Mouse (Mus musculus) C2C12 (cell line): ENCODE measurements around the gene Kifap3. TPM values are rescaled to one million over a fixed set of nuclear protein-coding genes. Genes with fewer than 3 reads are reported as not detected.

ENCODE experiments used
- H3K27me3 ChIP-seq: one replicate; pipeline ENCODE4 v1.6.1; 2011; ENCODE audit not compliant: control insufficient read depth, insufficient read depth, insufficient read length
- H3K36me3 ChIP-seq: one replicate; pipeline ENCODE4 v1.6.1; 2011; ENCODE audit not compliant: control insufficient read depth, insufficient read depth
- H3K4me3 ChIP-seq: one replicate; pipeline ENCODE4 v1.5.1; 2011; ENCODE audit warnings: mild to moderate bottlenecking, control low read depth; ENCODE audit not compliant: poor library complexity, insufficient read depth, severe bottlenecking
- H3K79me2 ChIP-seq: one replicate; pipeline ENCODE4 v1.6.1; 2011; ENCODE audit not compliant: control insufficient read depth, insufficient read depth
- H3K79me3 ChIP-seq: one replicate; pipeline ENCODE4 v1.6.1; 2011; ENCODE audit warnings: low read depth, control low read depth
- H3ac ChIP-seq: one replicate; pipeline ENCODE3; 2011; ENCODE audit warnings: low read depth; ENCODE audit not compliant: control insufficient read depth, insufficient read length
- CEBPB ChIP-seq: IDR thresholded peaks from one replicate; pipeline ENCODE4 v1.6.1; 2011; ENCODE audit warnings: low read depth, mild to moderate bottlenecking, control low read depth, moderate library complexity
- CTCF ChIP-seq: IDR thresholded peaks from one replicate; pipeline ENCODE4 v1.5.1; 2011; ENCODE audit not compliant: control insufficient read depth, insufficient read depth, insufficient read length
- FOSL1 ChIP-seq: IDR thresholded peaks from one replicate; pipeline ENCODE4 v1.8.0; 2011; ENCODE audit warnings: mild to moderate bottlenecking, low read length; ENCODE audit not compliant: poor library complexity, insufficient read depth, severe bottlenecking
- MAX ChIP-seq: IDR thresholded peaks from one replicate; pipeline ENCODE4 v1.6.1; 2011; ENCODE audit warnings: mild to moderate bottlenecking, control low read depth
- MYOD1 ChIP-seq: IDR thresholded peaks from one replicate; pipeline ENCODE4 v1.6.1; 2011; ENCODE audit warnings: low read depth; ENCODE audit not compliant: control insufficient read depth, insufficient read length
- MYOG ChIP-seq: IDR thresholded peaks from one replicate; pipeline ENCODE4 v1.6.1; 2011; ENCODE audit not compliant: control insufficient read depth, insufficient read length; ENCODE audit errors: extremely low read depth
- USF1 ChIP-seq: IDR thresholded peaks from one replicate; pipeline ENCODE4 v1.6.1; 2011; ENCODE audit warnings: low read depth, mild to moderate bottlenecking, control low read depth, moderate library complexity
- polyA plus RNA-seq: library from polyadenylated mRNA; unstranded; fragments of >200 nt; fragmentation: generic; extraction: Trizol; gene quantifications from one replicate; pipeline ENCODE4 v1.2.1, GENCODE M21; 2012; ENCODE audit warnings: missing spikeins

The Kifap3 gene
- polyA plus RNA-seq, 1 experiment: 9.5 TPM

DNA sequence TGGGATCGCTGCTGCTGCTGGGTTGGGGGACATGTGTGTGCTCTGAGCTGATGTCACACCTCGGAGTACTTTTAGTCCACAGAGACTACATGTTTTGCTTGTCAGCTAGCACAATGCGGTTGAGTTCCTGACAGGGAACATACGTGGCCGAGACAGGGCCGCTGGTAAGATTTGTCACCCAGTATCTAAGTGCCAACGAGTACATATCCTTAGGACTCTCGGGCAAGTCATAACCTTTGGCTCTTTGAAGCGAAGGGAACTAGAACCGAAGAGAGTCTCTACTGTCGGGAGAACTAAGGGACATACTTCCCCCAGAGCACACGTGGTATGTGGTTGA lies 151.0 kb downstream of the Kifap3 start:
- TF ChIP-seq CTCF: no peak
- TF ChIP-seq MAX: no peak
- TF ChIP-seq MYOG: no peak
- no peak for TF ChIP-seq FOSL1
- Histone ChIP-seq H3ac (peak overlapping the region; percentile 88), H3K27me3 (no peaks in the 10 kb centered on the region), H3K36me3 (peaks cover 21% of the 10 kb centered on the region), H3K4me3 (peak overlapping the region; percentile 71), H3K79me2 (peaks cover 29% of the 10 kb centered on the region), H3K79me3 (peaks cover 10% of the 10 kb centered on the region)

- Histone ChIP-seq H3K4me3 (no peak overlapping the region), H3K79me3 (peaks cover 10% of the 10 kb centered on the region), H3K27me3 (no peaks in the 10 kb centered on the region), H3ac (no peak overlapping the region), H3K79me2 (peaks cover 29% of the 10 kb centered on the region), H3K36me3 (peaks cover 35% of the 10 kb centered on the region)
- no peak for TF ChIP-seq USF1
- no peak for TF ChIP-seq MYOD1
- TF ChIP-seq CEBPB: no peak
- no peak for TF ChIP-seq MAX
- no peak for TF ChIP-seq FOSL1
- no peak for TF ChIP-seq CTCF
- no peak for TF ChIP-seq MYOG
These were observed 152.4 kb downstream of the Kifap3 start for GRCm38 (mm10) chr1:163931801-163932200.

DNA sequence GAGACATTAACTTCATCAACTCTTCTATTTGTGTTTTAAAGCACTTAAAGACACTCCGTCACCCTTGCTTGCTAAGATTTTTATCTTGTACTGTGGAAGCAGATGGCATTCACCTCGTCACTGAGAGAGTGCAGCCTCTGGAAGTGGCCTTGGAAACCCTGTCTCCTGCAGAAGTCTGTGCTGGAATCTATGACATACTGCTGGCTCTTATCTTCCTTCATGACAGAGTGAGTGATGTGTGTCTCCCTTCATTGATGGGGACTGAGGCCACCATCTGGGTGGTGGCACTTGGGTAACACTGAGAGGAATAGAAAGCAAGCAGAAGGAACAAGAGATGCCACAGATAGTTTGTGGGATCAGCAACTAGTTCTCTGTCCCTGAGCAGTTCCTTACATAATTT lies 155.2 kb downstream of the Kifap3 start:
- H3K27me3 ChIP-seq: no peaks in the 10 kb centered on the region

DNA sequence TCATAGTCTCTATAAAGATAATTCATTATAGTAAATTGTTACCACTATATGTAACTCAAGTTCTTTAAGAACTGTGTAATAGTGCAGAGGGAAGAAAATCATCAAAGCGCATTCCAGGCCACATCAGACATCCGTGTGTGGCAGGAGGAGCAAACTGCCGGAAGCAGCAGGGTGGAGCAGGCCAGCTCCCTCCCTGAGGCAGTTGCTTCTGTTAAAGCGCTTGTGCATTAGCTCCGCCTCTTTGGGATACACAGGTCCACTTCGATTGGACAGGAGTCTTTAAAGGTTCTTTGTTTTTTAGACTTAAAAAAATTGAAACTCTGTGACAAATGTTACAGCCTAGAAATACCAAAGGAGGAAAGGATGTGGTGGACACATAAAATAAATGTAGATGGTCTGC lies 162.7 kb downstream of the Kifap3 start:
- Histone ChIP-seq H3K79me2 (no peaks in the 10 kb centered on the region), H3ac (no peak overlapping the region), H3K79me3 (no peaks in the 10 kb centered on the region), H3K27me3 (no peaks in the 10 kb centered on the region), H3K36me3 (peaks cover 67% of the 10 kb centered on the region), H3K4me3 (no peak overlapping the region)
- TF ChIP-seq USF1 (no peak), MYOD1 (no peak), MYOG (no peak), CEBPB (no peak)

More for the DNA sequence above, 155.2 kb downstream of the Kifap3 start:
- Histone ChIP-seq H3K79me2 (peaks cover 29% of the 10 kb centered on the region), H3K79me3 (peaks cover 10% of the 10 kb centered on the region), H3K36me3 (peaks cover 52% of the 10 kb centered on the region), H3K4me3 (no peak overlapping the region), H3ac (no peak overlapping the region)
- TF ChIP-seq MYOG: no peak
- TF ChIP-seq MYOD1: no peak
- TF ChIP-seq CTCF: no peak
- TF ChIP-seq CEBPB: no peak
- no peak for TF ChIP-seq MAX
- TF ChIP-seq USF1: no peak
- no peak for TF ChIP-seq FOSL1

DNA sequence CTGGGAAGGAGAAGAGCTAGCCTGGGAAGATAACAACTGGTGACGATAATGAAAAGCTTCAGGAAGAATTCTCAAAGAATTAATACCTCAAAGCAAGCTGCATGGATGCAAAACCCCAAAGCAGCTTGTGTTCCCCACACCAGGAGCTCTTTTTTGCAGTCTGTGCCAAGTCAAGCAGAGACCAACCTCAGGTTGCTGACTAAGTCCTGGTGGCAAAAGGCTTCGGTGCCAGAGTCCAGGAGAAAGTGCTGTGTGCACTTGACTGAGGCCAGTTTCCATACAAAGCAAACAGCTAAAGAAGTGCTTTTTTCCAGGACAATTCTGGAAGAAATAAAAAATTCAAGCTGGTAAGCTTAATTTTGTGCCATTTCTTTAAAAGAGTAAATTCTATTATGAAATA lies 174.0 kb downstream of the Kifap3 start:
- Histone ChIP-seq H3K79me2 (no peaks in the 10 kb centered on the region), H3ac (no peak overlapping the region), H3K36me3 (peaks cover 98% of the 10 kb centered on the region)

DNA sequence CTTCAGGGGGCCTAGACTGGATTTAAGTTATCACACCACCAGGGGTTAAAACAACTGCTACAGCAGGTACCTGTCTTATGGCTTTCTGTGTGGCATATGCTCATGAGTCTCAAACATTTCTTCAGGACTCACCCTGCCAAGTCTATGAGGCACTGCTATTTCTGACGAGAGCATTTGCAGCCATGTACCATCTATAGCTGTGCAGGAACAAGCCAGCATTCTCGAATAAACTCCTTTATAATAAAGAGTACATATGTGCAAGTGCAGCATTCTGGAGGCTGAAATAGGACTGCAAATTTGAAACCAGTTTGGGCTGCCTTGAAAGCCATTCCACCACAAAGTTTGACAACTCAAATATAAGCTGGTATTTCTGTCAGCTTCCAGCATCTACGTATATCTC lies 178.7 kb downstream of the Kifap3 start:
- peaks cover 90% of the 10 kb centered on the region for H3K36me3 ChIP-seq
- no peaks in the 10 kb centered on the region for H3K79me3 ChIP-seq
- no peaks in the 10 kb centered on the region for H3K79me2 ChIP-seq
- H3K4me3 ChIP-seq: no peak overlapping the region
- H3ac ChIP-seq: no peak overlapping the region
- no peak for TF ChIP-seq USF1
- TF ChIP-seq CEBPB: no peak
- TF ChIP-seq MYOD1: no peak
- no peak for TF ChIP-seq CTCF
- no peak for TF ChIP-seq FOSL1
- no peak for TF ChIP-seq MYOG
- no peak for TF ChIP-seq MAX
- H3K27me3 ChIP-seq: no peaks in the 10 kb centered on the region

More for the DNA sequence above, 174.0 kb downstream of the Kifap3 start:
- Histone ChIP-seq H3K27me3 (no peaks in the 10 kb centered on the region), H3K79me3 (no peaks in the 10 kb centered on the region), H3K4me3 (no peak overlapping the region)
- no peak for TF ChIP-seq USF1
- TF ChIP-seq MYOG: no peak
- TF ChIP-seq MAX: no peak
- TF ChIP-seq MYOD1: no peak
- no peak for TF ChIP-seq CTCF
- TF ChIP-seq CEBPB: no peak
- TF ChIP-seq FOSL1: no peak
